Mouse (Mus musculus): ENCODE measurements at regions not wholly inside any gene's neighbourhood (a gene's known extent, or its start where the extent isn't known, plus 50 kb on each side); places are given as distances from the start of the nearest gene placed in this dataset.

- no peak for TF ChIP-seq CTCF (IDR thresholded peaks at IDR 0.05; ENCODE audit: extremely low read depth, insufficient read depth, low read length)
- TF ChIP-seq POLR2A (IDR thresholded peaks at IDR 0.05; ENCODE audit: extremely low read depth, insufficient read depth, low read length): no peak
Observed at GRCm38 (mm10) chr3:129434056-129434455, 98.1 kb upstream of the Elovl6 start.

Data from cortical plate, adult 2 months (tissue).